Mouse (Mus musculus): ENCODE results near the gene C530008M17Rik. TPM values are rescaled to one million over a fixed set of nuclear protein-coding genes. Genes with fewer than 3 reads are reported as not detected.

C530008M17Rik gene
- total RNA-seq, 4 experiments from 2014 or later = 8.3 to 9.8 (median 8.7) TPM

DNA sequence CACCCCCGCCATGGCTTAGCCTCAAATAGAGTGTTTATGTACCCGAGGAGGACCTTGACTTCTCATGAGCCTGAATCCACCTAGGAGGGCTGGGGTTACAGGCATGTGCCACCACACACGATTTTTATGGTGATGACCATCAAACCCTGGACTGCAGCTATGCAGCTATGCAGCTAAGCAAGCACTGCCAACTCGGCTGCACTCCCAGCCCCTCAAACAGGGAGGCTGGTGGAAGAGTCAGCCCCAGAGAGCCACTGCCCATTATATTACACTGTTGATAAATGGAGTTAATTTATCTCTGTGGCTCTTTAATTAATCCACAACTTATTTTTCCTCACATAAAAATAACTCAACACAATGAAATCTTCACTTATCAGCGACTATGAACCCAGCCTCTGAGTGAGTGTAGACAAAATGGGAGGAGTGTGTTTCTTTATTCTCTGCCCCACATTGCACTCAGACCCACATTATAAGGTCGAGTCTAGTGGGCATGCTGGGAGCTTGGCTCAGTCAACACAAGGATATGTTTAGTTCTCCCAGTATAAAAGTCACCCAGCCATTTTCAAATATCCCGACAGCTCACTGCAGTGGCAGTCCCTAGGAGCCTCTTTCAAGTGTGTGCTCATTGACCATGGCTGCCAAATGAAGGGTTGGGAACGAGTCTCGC is 117.3 kb downstream of the C530008M17Rik start:
- DNase-seq = no peak

DNA sequence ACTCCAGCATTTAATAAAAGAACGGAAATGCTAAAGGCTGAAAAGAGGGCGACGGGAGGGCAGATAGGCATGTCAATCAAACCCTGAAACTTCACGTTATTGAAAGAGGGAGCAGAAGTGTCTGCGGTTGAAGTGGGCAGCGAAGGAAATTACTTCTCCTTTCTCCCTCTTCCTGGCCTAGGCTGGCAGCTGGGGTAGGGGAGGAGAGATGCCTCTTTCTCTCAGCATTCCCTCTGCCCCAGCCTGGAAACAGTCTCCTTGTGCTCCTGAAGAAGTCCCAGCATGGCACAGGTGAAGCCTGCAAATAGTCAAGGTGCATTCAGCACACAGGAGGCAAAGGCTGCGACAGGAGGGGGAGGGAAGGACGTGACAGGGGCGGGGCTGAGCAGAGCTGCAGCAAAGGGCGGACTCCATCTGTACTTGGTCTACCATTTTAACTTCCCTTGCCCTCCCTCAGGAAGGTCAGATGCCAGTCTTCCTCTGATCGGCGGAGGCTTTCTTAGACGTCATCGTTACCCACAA is 122.8 kb downstream of the C530008M17Rik start:
- DNase-seq = no peak

DNA sequence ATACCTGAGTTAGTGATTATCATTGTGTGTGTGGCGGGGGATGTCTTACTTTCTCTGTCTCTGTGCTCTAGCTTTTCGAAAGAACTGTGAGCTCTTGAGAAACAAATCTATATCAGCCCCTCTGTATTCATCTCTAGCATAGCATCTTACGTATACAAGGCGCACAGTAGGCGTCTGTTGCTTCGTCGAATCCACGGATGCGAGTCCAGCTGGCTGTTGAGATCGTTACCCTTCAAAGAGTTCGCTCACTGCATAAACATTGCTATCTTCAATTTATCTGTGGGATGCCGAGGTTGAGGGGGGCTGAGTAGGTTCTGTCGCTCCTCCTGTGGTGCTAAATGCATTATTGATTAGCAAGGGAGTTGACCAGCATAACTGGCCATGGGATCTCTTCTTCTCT is 125.6 kb downstream of the C530008M17Rik start:
- no peak for DNase-seq

DNA sequence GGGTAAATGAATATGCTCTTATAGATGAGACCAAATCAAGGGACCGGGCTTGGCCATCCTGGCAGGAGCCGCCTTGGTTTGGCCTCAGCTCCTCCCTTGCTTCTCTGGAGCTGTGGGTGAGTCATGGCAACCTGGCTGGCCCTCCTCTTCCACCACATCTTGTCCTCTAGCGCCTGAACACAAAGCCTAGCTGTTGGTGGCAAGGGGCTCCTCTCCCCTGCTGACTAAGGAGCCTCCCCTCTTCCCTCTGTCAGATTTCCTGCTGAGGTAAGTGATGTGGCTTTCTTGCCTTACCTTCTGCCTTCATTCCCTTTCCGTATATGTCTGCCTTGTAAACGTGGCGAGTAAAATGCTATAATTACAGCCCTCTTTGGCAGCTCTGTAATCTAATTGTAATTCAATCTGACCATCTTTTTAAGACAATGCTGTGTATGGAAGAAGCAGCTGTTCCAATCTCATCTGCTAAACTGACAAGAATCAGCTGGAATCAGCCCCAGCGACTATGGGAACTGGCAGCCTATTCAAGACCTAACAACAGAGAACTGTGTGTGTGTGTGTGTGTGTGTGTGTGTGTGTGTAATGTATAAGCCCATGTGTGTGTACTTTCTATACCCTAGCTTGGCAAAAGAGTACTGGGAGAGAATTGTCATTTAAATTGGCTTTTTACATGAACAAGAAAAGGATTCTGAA is 126.2 kb downstream of the C530008M17Rik start:
- no peak for DNase-seq

DNA sequence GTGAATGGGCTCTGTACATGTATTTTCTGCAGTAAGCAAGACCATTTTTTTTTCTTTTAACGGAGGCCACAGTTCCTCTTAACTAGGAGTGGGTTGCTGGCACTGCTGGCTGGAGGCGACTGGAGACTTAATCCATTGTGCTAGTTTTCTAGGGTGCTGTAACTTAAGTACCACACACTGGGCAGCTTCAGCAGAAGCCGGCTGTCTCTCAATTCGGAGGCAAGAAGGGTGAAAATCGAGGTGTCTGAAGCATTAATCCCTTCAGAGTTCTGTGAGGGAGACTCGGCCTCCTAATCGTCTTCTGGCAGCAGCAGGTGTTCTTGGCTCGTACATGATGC is 126.8 kb downstream of the C530008M17Rik start:
- DNase-seq = no peak

DNA sequence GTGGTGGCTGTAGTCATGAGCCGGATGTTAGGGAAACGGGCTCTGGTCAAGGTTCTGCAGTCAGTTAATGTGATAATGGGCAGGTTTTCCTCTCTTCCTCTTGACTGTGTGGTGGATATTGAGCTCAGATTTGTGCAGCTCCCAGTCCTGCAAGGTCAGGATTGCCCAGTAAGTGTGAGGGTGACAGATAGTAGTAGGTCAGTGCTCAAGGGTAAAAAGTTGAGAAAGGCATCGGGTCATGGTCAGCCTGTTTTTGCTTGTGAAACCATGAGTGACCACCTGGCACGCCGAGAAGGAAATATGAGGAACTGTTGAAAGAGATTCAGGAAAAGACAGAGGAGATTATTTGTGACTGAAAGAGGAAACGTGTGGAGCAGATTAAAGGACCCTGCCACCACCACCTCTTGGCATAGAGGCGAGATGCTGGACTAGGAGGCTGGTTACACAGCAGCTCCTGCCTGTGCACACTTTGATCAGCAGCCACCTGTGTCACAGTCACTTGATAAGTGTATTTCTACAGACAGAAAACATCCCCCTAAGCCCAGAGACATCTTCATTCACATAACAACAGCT is 127.9 kb downstream of the C530008M17Rik start:
- peak; percentile 39 for DNase-seq

DNA sequence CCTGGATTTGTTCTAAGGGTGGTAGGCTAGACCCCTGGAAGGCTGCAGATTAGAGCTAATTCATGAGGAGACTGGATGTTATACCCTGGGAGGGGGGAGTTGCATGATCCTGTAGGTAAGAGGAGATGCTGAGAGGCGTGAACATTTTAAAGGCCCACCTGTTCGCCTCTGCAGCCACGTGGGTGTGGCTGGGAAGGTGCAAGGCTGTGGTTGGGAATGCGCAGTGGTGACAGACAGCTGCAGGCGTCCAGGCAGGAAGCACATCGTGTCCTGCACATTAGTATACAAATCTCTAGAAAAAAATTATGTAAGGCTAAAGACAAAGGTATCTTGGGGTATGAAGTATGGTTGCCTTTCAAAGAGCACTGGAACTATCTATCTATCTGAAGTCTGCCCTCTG is 128.7 kb downstream of the C530008M17Rik start:
- no peak for DNase-seq

DNA sequence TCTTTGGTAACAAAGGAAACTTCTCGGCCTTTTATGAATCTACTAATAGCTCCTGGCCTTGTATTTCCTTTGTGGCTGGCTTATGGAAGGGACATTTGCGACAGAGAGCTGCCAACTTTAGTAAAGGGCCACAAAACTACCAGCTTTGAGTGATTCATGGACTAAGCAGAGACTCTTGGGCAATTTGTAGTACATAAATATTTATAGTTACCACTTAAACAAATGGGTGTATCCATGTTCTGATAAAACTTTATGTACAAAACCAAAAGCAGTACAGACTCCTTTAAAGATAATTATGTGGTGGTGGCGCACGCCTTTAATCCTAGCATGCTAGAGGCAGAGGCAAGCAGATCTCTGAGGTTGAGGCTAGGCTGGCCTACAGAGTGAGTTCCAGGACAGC is 133.6 kb downstream of the C530008M17Rik start:
- DNase-seq = no peak

DNA sequence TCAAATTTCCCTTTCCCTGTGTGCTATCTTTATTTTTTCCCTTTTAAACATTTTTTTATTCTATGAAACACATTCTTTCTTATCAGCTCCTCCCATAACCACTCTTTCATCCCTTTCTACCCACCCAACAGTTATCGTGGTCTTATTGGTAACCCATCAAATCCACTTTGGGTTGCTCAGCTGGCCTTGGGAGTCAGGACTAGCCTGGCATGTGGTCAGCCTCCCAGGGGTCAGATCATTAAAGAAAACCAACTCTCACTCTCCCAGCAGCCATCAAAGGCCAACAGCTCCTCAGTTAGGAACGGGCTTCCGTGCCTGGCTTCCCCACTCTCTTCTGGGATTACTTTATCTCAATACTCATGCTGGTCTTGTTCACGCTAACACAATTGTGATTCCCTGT is 135.0 kb downstream of the C530008M17Rik start:
- DNase-seq = no peak

DNA sequence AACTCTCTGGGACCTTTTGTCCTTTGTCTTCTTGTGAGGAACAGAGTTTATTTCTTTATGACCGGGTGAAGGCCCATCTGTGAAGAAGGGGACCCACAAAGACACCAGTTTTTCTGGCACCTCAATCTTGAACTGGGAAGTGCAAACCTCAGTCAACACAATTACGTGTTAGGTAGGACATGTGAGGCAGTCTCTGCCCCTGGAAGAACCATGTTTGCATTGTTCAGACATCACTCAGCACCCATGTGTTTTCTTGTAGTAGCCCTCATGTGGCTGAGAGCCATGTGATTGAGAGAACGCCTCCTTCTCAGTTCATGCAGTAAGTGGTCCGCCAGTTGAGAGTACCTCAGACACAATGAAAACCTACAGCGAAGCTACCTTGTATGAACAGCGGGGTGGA is 136.4 kb downstream of the C530008M17Rik start:
- DNase-seq = no peak

DNA sequence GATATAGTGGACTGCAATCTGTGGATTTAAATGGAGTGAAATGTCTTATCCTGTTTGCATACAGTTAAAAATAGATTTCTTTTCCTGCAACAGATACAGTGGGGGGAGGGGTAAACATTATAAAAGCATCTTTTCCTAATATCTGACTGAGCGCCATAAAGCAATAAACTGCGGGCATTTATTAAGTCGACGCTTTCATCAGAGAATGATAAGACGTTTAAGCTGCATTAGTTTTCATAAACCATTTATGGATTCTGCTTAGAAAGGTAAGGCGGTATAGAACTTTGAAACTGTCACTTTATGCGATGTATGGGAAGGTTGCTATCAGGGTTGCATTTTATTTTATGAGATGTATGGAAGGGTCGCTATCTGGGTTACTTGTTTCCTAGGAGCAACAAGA is 141.7 kb downstream of the C530008M17Rik start:
- no peak for DNase-seq

DNA sequence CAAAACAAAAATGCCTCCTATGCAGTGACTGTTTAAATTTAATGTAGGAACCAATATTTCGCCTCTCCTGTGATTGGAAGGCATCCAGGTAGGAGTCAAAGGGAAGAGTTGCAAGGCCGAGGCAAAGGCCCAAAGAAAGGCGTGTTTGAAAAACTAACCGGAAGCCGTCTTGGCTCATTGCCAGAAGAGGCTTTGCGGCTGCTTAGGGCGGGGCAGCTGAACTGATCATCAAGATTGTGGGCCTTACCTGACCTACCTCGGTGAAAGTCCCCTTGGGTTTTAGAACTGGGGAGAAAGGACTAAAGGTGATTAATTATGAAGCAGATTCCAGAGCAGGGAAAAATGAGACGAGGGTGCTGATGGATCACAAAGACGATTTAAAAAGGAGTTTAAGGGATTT is 143.2 kb downstream of the C530008M17Rik start:
- no peak for DNase-seq

DNA sequence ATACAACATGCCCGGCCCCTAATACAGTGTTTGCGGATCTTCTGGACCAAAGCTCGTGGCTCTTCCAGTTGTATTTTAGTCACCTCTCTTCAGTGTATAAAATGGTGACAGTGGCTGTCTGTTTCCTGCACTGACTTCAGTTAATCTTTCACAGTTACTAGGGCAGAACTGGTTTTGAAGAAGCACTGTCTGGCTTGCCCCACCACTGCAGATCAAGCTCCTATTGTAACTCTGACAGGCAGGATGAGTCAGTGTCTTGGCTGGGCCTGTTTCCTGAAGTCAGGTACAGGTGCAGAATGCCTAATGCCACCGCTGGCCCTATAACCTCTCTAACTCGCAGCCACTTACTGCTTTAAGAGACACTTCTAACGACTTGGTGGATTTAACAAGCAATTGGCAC is 152.7 kb downstream of the C530008M17Rik start:
- DNase-seq = no peak

DNA sequence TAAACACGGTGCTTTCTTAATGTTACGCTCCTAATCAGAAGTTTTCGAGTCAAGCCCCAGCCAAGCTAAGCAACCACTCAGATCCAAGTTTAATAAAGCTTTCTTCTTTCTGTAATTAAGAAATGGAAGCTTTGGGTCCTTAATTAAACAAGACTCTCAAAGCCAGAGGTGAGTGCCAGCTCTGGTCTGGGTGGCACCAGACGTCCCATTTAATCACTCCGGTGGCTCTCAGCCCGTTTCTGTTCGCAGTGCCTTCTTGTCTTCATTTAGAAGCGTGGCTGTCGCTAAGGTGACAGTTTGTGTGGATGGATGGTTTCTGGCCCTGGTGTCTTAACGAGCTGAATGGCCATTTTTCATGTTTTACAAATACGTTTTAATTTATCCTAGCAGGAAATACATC is 158.7 kb downstream of the C530008M17Rik start:
- DNase-seq = no peak

DNA sequence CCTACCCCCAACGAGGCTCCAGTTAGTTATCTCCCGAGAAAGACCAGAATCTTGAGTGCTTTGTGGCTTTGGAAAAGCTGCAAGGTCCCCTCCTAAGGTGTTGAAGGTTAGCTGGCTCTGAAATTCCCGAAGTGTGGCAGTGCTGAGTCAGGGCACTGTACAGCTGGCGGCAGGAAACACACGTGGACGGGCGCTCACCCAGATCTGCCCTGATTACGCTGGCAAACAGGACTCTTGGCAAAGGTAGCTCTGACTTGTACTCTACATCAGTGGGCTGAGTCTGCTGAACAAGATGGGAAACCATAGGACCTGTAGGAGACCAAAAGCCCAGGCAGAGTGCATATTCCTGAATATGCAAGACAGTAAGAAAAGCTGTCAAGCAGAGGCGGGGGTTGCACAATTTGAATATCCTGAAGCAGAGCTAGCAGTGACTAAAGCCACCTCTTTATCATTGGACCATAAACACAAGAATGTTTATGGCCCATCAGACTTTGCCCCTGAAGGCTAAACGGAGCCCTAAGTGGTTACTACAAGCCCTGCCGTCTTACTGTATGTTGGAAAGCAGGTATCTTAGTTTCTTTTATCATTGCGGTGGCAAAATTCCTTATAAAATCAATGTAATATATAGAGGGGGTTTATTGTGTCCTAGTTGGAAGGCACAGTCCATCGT is 159.6 kb downstream of the C530008M17Rik start:
- DNase-seq = no peak

DNA sequence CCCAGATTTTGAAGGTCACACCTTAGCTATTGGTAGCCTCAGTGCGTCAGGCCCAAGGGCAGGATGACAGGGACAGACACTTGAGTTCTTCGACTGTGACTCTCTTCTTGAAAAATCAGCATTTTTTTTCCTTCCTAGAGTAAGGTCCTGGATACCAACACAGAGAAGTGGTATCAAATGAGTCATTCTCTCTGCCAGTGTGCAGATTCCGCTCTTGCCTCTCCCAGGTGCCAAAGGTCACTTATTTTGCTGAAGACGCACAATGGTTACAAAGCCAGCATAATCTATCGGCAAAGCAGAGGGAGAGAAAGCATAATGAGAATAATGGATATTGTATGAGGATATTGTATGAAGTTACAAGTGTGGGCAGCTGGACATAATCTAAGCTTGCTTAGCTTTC is 160.4 kb downstream of the C530008M17Rik start:
- no peak for DNase-seq

DNA sequence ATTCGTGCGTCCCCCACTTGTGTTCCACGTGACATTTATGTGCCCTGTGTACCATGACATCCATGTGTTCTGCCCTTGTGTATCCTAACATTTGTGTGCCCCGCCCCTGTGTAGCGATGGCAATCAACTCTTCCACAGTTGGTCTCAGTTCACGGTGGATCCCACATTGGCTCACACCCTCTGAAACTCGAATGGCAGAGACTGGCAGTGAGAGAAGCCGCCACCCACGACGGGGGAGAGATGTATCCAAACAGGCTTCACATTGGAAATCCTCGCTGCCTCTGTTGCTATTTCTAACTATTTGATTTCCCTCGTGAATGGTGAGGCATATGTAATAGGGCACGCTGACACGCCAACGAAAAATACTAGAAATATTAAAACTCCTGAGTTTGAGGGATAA is 161.4 kb downstream of the C530008M17Rik start:
- no peak for DNase-seq

DNA sequence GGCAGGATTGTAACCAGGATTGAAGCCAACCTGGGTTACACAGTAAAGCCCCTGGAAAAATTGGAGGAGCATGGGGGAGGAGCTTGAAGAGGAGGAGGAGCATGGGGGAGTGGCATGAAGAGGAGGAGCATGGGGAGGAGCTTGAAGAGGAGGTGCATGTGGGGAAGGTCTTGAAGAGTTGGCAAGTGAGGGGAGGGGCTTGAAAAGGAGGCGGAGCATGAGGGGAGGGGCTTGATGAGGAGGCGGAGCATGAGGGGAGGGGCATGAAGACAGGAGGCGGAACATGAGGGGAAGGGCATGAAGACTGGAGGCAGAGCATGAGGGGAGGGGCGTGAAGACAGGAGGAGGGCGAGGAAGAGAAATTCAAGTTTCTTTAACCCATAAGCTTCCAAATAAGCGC is 162.5 kb downstream of the C530008M17Rik start:
- no peak for DNase-seq

DNA sequence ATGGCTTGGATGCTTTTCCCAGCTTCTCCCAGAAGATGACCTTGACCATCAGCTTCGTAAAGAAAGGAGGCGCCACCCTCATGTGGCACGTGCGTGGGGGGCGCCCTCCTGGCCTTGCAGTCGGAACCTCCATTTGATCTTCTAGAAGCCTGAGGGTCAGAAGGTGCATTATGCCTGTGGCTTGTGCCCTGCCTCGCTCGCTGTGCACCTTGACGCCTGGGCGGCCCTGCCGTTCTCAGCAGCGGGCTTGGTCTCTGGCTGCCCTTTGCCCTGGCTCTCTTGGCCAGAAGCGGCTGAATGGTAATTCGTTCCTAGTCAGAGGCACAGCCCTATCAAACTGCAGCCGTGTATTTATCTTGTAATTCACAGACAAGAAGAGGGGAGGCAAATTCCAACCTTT is 165.8 kb downstream of the C530008M17Rik start:
- no peak for DNase-seq

DNA sequence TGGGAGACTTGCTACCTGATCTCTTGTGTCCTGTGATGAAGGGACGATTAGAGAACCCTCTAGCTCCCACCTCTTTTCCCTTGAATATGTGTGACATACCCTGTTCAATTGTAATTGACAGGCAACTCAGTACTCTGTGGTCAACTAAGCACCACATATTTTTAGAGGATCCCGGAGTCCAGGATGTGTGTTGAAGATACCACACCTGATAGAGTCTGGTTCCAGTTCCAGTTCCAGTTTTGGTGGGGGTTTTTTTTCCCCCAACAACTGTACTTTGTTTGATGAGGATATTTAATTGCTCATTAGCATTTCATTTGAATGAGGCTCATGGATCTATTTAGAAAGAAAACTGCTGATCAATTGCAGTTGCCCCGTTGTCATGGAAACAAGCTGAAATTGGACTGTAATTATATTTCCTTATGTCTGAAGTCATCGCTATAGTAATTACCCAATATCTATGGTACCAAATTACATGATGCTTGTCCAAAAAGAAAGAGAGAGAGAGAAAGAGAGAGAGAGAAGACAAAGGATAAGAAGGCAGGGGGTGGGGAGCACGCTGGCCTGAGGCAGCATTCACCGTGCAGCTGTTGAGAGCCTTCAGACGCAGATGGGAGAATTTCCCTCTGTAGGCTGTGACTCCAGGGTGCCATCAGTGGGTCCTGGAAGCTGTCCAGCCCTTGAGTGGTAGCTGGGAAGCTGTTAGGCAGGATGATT is 172.4 kb downstream of the C530008M17Rik start:
- DNase-seq = no peak

DNA sequence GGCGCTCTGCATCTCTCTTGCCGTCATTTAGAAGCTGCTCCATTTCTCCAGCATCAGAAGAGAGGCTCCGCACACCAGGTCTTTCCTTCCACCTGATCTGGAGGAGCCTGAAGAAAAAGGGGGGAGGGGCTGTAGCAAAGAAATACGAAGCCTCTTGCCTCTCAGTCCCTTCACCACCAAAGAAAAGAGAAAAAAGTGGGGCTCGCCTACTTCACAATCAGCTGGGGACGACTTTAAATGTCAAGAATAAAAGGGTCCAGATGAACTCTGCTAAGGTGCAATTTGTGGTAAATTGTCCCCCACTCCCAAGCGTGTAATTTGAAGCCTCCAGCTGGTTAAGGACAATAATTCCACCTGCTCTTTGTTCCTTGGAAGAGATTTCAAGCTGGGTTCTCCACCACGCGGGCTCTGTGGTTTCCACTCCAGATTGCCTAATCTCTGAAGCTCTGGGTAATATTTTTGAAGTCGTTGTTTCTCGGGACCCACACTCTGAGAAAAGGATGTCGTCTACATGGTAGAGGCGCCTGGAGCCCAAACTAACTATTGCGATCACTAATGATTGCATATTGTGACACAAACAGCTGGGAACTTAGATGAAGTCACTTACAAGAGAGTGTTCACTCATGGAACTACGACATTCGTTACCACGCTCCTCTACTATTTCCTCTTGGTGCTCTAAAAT is 176.4 kb downstream of the C530008M17Rik start:
- DNase-seq = no peak

DNA sequence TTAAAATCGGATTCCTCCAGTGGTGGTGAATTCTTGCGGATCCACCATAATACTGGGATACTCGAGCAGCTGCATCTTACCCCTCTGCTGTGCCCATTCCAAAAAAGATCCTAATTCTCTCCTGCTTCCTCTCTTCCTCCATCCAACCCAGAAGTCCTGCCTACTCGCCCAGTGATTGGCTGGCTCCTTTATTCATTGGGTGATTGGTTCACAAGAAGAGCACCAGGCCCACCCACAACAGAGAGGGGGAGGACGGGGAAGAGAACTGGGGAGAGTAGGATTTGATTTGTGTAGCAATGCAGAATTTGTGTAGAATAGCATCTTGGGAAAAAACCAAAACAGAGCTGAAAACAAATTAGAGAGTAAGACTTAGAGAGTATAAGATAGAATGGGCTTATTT is 180.7 kb downstream of the C530008M17Rik start:
- DNase-seq = no peak
